Mouse (Mus musculus): ENCODE data around the gene Rpl34. TPM values are rescaled to one million over a fixed set of nuclear protein-coding genes. Genes with fewer than 3 reads are reported as not detected.

The Rpl34 gene
- polyA plus RNA-seq, 1 experiment from 2014 or later = 549 TPM

- Histone ChIP-seq H3K4me2 (ENCODE audit: low read depth, low read length) (peak overlapping the region; percentile 11; the same call in 1 of the 2 replicates), H3K4me3 (ENCODE audit: low read depth, low read length) (no peak overlapping the region), H3K9me3 (ENCODE audit: low read length) (no peaks in the 10 kb centered on the region), H3K36me3 (replicated peaks; ENCODE audit: insufficient read depth, low read length) (peaks cover 1% of the 10 kb centered on the region; the same call in 1 of the 2 replicates), H3K4me1 (ENCODE audit: insufficient read depth) (peaks cover 22% of the 10 kb centered on the region), H3K27me3 (ENCODE audit: insufficient read depth, low read length) (no peaks in the 10 kb centered on the region), H3K9ac (replicated peaks) (no peak overlapping the region), H3K27ac (ENCODE audit: low read depth) (no peak overlapping the region)
- TF ChIP-seq EP300 (IDR thresholded peaks at IDR 0.05; ENCODE audit: low read depth) = peak; percentile 68
- TF ChIP-seq CTCF (IDR thresholded peaks at IDR 0.05; ENCODE audit: low read depth) = peak; percentile 94
- 25% methylated on average over 12 of the region's 12 CpGs for WGBS (ENCODE audit: insufficient replicate concordance)
- peak; percentile 86 for DNase-seq
- ATAC-seq = peak; percentile 55
Observed at GRCm38 (mm10) chr3:130689630-130690029, 40.6 kb downstream of the Rpl34 start.

DNA sequence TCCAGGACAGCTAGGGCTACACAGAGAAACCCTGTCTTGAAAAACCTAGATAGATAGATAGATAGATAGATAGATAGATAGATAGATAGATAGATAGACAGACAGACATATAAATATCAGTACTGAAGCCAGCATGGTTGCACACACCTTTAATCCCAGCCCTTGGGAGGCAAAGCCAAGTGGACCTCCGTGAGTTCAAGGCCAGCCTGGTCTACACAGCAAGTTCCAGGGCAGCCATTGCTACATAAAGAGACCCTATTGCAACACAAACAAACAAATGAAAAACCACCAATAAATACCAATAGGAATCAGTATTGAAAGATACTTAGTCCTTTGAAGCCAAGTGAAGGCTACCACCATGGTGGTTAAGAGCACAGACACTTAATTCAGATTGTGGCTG, 43.1 kb downstream of the Rpl34 start:
- TF ChIP-seq EP300 (IDR thresholded peaks at IDR 0.05; ENCODE audit: low read depth) (no peak), CTCF (IDR thresholded peaks at IDR 0.05; ENCODE audit: low read depth) (no peak)
- Histone ChIP-seq H3K36me3 (replicated peaks; ENCODE audit: insufficient read depth, low read length) (no peaks in the 10 kb centered on the region), H3K4me1 (ENCODE audit: insufficient read depth) (peaks cover 17% of the 10 kb centered on the region), H3K27ac (ENCODE audit: low read depth) (no peak overlapping the region), H3K27me3 (ENCODE audit: insufficient read depth, low read length) (no peaks in the 10 kb centered on the region), H3K9me3 (ENCODE audit: low read length) (no peaks in the 10 kb centered on the region), H3K9ac (replicated peaks) (no peak overlapping the region), H3K4me2 (ENCODE audit: low read depth, low read length) (no peak overlapping the region), H3K4me3 (ENCODE audit: low read depth, low read length) (no peak overlapping the region)
- no peak for DNase-seq
- no peak for ATAC-seq
- 78% methylated on average over 1 of the region's 1 CpGs for WGBS (ENCODE audit: insufficient replicate concordance)

- Histone ChIP-seq H3K4me3 (ENCODE audit: low read depth, low read length) (no peak overlapping the region), H3K9me3 (ENCODE audit: low read length) (no peaks in the 10 kb centered on the region), H3K4me1 (ENCODE audit: insufficient read depth) (peaks cover 2% of the 10 kb centered on the region), H3K4me2 (ENCODE audit: low read depth, low read length) (no peak overlapping the region), H3K9ac (replicated peaks) (no peak overlapping the region), H3K27ac (ENCODE audit: low read depth) (peak overlapping the region; percentile 31), H3K36me3 (replicated peaks; ENCODE audit: insufficient read depth, low read length) (no peaks in the 10 kb centered on the region), H3K27me3 (ENCODE audit: insufficient read depth, low read length) (no peaks in the 10 kb centered on the region)
- no peak for TF ChIP-seq CTCF (IDR thresholded peaks at IDR 0.05; ENCODE audit: low read depth)
- peak; percentile 57; the same call in 1 of the 2 replicates for TF ChIP-seq EP300 (IDR thresholded peaks at IDR 0.05; ENCODE audit: low read depth)
- peak; percentile 65 for ATAC-seq
- DNase-seq = no peak
- 66% methylated on average over 8 of the region's 8 CpGs for WGBS (ENCODE audit: insufficient replicate concordance)
Observed at GRCm38 (mm10) chr3:130685014-130685366, 45.2 kb downstream of the Rpl34 start.

- no peak for DNase-seq
- no peak overlapping the region for H3K9ac ChIP-seq (replicated peaks)
- ATAC-seq = peak; percentile 71
- no peaks in the 10 kb centered on the region for H3K9me3 ChIP-seq (ENCODE audit: low read length)
- 76% methylated on average over 9 of the region's 9 CpGs for WGBS (ENCODE audit: insufficient replicate concordance)
- no peak overlapping the region for H3K4me2 ChIP-seq (ENCODE audit: low read depth, low read length)
- H3K36me3 ChIP-seq (replicated peaks; ENCODE audit: insufficient read depth, low read length) = no peaks in the 10 kb centered on the region
- H3K4me1 ChIP-seq (ENCODE audit: insufficient read depth) = no peaks in the 10 kb centered on the region
- no peaks in the 10 kb centered on the region for H3K27me3 ChIP-seq (ENCODE audit: insufficient read depth, low read length)
- TF ChIP-seq CTCF (IDR thresholded peaks at IDR 0.05; ENCODE audit: low read depth) = no peak
- H3K27ac ChIP-seq (ENCODE audit: low read depth) = peak overlapping the region; percentile 13; the same call in 1 of the 2 replicates
- no peak overlapping the region for H3K4me3 ChIP-seq (ENCODE audit: low read depth, low read length)
Observed at GRCm38 (mm10) chr3:130684276-130685013, 45.8 kb downstream of the Rpl34 start.

DNA sequence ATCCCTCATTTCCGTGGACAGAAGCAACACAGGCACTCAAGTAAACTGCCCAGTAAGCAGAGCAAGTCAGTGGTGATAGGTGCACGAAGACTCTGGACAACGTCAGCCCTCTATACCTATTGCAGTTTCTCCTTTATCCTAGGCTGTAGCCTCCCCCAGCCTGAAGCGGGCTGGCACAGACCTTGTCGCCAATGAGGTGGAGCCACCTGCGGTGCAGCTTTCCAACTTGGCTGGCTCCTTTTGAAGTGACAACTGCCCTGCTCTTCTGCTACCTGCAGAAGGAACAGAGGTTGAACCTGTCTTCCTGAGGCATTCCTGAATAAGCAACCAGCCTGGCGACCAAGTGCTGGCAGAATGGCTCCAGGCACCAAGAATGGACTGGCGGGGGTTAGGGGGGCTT, 46.4 kb downstream of the Rpl34 start:
- Histone ChIP-seq H3K4me3 (ENCODE audit: low read depth, low read length) (no peak overlapping the region), H3K27ac (ENCODE audit: low read depth) (no peak overlapping the region), H3K36me3 (replicated peaks; ENCODE audit: insufficient read depth, low read length) (no peaks in the 10 kb centered on the region), H3K9me3 (ENCODE audit: low read length) (no peaks in the 10 kb centered on the region), H3K4me2 (ENCODE audit: low read depth, low read length) (no peak overlapping the region), H3K4me1 (ENCODE audit: insufficient read depth) (no peaks in the 10 kb centered on the region), H3K27me3 (ENCODE audit: insufficient read depth, low read length) (no peaks in the 10 kb centered on the region), H3K9ac (replicated peaks) (no peak overlapping the region)
- 77% methylated on average over 8 of the region's 8 CpGs for WGBS (ENCODE audit: insufficient replicate concordance)
- no peak for DNase-seq
- ATAC-seq = no peak
- TF ChIP-seq EP300 (IDR thresholded peaks at IDR 0.05; ENCODE audit: low read depth) (no peak), CTCF (IDR thresholded peaks at IDR 0.05; ENCODE audit: low read depth) (no peak)

- no peak for ATAC-seq
- DNase-seq = no peak
- no peak overlapping the region for H3K27ac ChIP-seq (ENCODE audit: low read depth)
- no peak overlapping the region for H3K4me2 ChIP-seq (ENCODE audit: low read depth, low read length)
- H3K9ac ChIP-seq (replicated peaks) = no peak overlapping the region
- H3K4me3 ChIP-seq (ENCODE audit: low read depth, low read length) = no peak overlapping the region
- no peaks in the 10 kb centered on the region for H3K4me1 ChIP-seq (ENCODE audit: insufficient read depth)
- no peaks in the 10 kb centered on the region for H3K36me3 ChIP-seq (replicated peaks; ENCODE audit: insufficient read depth, low read length)
- no peaks in the 10 kb centered on the region for H3K27me3 ChIP-seq (ENCODE audit: insufficient read depth, low read length)
- TF ChIP-seq EP300 (IDR thresholded peaks at IDR 0.05; ENCODE audit: low read depth) (no peak), CTCF (IDR thresholded peaks at IDR 0.05; ENCODE audit: low read depth) (no peak)
- no peaks in the 10 kb centered on the region for H3K9me3 ChIP-seq (ENCODE audit: low read length)
- WGBS (ENCODE audit: insufficient replicate concordance) = 81% methylated on average over 9 of the region's 9 CpGs
Observed at GRCm38 (mm10) chr3:130682183-130682582, 48.0 kb downstream of the Rpl34 start.

Measured in liver, postnatal 0 days (tissue).